Comparison of ENCODE assay signal across 1 mouse cellular context in the genomic region with DNA sequence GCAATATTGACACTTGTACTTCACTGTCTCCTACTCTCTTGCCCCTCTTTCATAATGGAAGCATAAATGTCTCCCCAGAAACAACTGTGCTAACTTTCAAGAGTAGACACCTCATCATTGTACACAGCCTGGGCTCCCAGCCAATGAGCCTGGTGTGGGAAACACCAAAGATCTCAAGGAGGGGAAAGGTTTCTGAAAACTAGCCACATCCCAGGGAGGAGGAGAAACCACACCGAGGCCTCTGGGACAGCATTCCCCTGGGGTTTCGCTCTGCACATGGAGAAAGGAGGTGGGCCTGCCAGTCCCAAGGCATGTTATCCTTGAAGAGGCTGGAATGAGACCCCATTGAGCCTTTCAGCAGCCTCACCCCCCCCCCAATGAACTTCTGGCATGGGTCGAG.
TF ChIP-seq lines count a peak whose summit lies in the region.

No protein-coding gene starts in this region.

TF ChIP-seq in MEL, 35 proteins besides CTCF, POLR2A, EP300 and RAD21 (continued from another document):
- no peak for TF ChIP-seq UBTF (IDR thresholded peaks at IDR 0.05; ENCODE audit: borderline replicate concordance, insufficient read depth, low read depth, low read length)
- no peak for TF ChIP-seq ELF1 (IDR thresholded peaks at IDR 0.05; ENCODE audit: low read depth, low read length)
- TF ChIP-seq TBP (IDR thresholded peaks at IDR 0.05; ENCODE audit: low read depth, low read length), result no peak
